ENCODE assay signal across 8 mouse cellular contexts in genomic region chr4:135573251-135573808, GRCm38 (mm10). TPM values are rescaled to one million over a fixed set of nuclear protein-coding genes. Genes with fewer than 3 reads are reported as not detected.
A peak's percentile ranks its signal among the peaks of the same experiment; 100 is the strongest.
DNase-seq lines count a peak whose midpoint lies in the region; ATAC-seq and TF ChIP-seq lines count a peak whose summit lies in the region.

Grhl3 (minus strand) TSS chr4:135573630.

- no peaks in the 10 kb centered on the region for H3K4me1 ChIP-seq in cortical plate, adult 2 months (ENCODE audit: control insufficient read depth, insufficient read depth, low read length)
- H3K4me1 ChIP-seq in heart, postnatal 0 days (ENCODE audit: control insufficient read depth, insufficient read depth) = peaks cover 33% of the 10 kb centered on the region
- peaks cover 33% of the 10 kb centered on the region for H3K4me1 ChIP-seq in stomach, embryonic 15.5 days

- intact Hi-C loops in heart, postnatal 25 days (cut with DNase I) = loop anchor here (5.0 kb wide), 1 partner anchor 56 kb away; no protein-coding TSS in a partner anchor
- intact Hi-C loops in left cerebral cortex, postnatal 10 days (cut with DNase I) = no loop called here

- no peak for ATAC-seq in heart, postnatal 0 days (ENCODE audit: insufficient read depth, low read depth)
- no peak for ATAC-seq in stomach, embryonic 15.5 days (ENCODE audit: insufficient read depth, low FRiP score, low read depth)

- TF ChIP-seq EP300 in heart, postnatal 0 days (IDR thresholded peaks at IDR 0.05; ENCODE audit: low read depth) = no peak

- H3K27ac ChIP-seq in cortical plate, adult 2 months (ENCODE audit: insufficient read depth, low read length) = no peak within 1 kb of the TSS
- H3K27ac ChIP-seq in heart, postnatal 0 days (ENCODE audit: low read depth) = 0 out of 2 replicates have a peak within 1 kb of the TSS, but pooled peaks have one; percentile 18
- H3K27ac ChIP-seq in stomach, embryonic 15.5 days = peak within 1 kb of the TSS; percentile 77

- peak within 1 kb of the TSS; percentile 70 for H3K4me2 ChIP-seq in heart, postnatal 0 days (ENCODE audit: low read depth, low read length)
- H3K4me2 ChIP-seq in stomach, embryonic 15.5 days = peak within 1 kb of the TSS; percentile 74

- 0 out of 2 replicates have a peak, but pooled peaks cover 6% of the 10 kb centered on the region for H3K27me3 ChIP-seq in heart, postnatal 0 days (ENCODE audit: control insufficient read depth, insufficient read depth, low read length)
- peaks cover 30% of the 10 kb centered on the region; the same call in 1 of the 2 replicates for H3K27me3 ChIP-seq in stomach, embryonic 15.5 days (replicated peaks)

- WGBS in heart, postnatal 0 days = 1% methylated on average over 31 of the region's 31 CpGs
- WGBS in stomach, embryonic 15.5 days = 1% methylated on average over 31 of the region's 31 CpGs

- no peak for TF ChIP-seq CTCF in cortical plate, adult 2 months (IDR thresholded peaks at IDR 0.05; ENCODE audit: extremely low read depth, insufficient read depth, low read length)
- TF ChIP-seq CTCF in heart, postnatal 0 days (IDR thresholded peaks at IDR 0.05; ENCODE audit: low read depth) = no peak

- peak within 1 kb of the TSS; percentile 38 for H3K9ac ChIP-seq in heart, postnatal 0 days (replicated peaks; ENCODE audit: low read depth, low read length)
- 0 out of 2 replicates have a peak within 1 kb of the TSS, but pooled peaks have one; percentile 4 for H3K9ac ChIP-seq in stomach, embryonic 15.5 days

- H3K4me3 ChIP-seq in cortical plate, adult 2 months (ENCODE audit: insufficient read depth, low read length) = peak within 1 kb of the TSS; percentile 5
- peak within 1 kb of the TSS; percentile 44 for H3K4me3 ChIP-seq in heart, postnatal 0 days (ENCODE audit: low read depth, low read length)
- H3K4me3 ChIP-seq in stomach, embryonic 15.5 days (replicated peaks) = peak within 1 kb of the TSS; percentile 40

- H3K9me3 ChIP-seq in heart, postnatal 0 days (replicated peaks; ENCODE audit: control insufficient read depth, low read length) = no peaks in the 10 kb centered on the region
- no peaks in the 10 kb centered on the region for H3K9me3 ChIP-seq in stomach, embryonic 15.5 days

- TF ChIP-seq POLR2A in cortical plate, adult 2 months (IDR thresholded peaks at IDR 0.05; ENCODE audit: extremely low read depth, insufficient read depth, low read length) = no peak

- peak; percentile 94 for DNase-seq in heart, adult 11 months
- DNase-seq in heart, postnatal 25 days (ENCODE audit: low spot score) = no peak
- no peak for DNase-seq in heart, postnatal 0 days (ENCODE audit: low spot score)
- DNase-seq in left cerebral cortex, postnatal 10 days (ENCODE audit: extremely low spot score in 1 of 2, low spot score in 2 of 2) = peak; percentile 19 to 45
- peak; percentile 36 to 50 for DNase-seq in lung, postnatal 4 days
- DNase-seq in gastrocnemius, adult 8-10 months (ENCODE audit: low spot score in 2 of 2) = no peak

- no peaks in the 10 kb centered on the region for H3K36me3 ChIP-seq in heart, postnatal 0 days (replicated peaks; ENCODE audit: control insufficient read depth, insufficient read depth, low read length)
- H3K36me3 ChIP-seq in stomach, embryonic 15.5 days = no peaks in the 10 kb centered on the region

RNA-seq across cellular contexts. Expression of gene Grhl3, which starts in this region (rescaled TPM):
- under 1 TPM in 1 of 2 experiments, not detected in 1; 0.11 TPM for total RNA-seq in heart, postnatal 25 days (2021)
- 0.72 and 0.77 TPM in 2 replicates for polyA plus RNA-seq in cortical plate, adult 2 months (2012; rRNA removed)
- 1.8 and 1.9 TPM in 2 replicates for total RNA-seq in heart, postnatal 0 days (2014; rRNA removed; ENCODE audit: low replicate concordance)
- polyA plus RNA-seq in heart, postnatal 0 days (2015; fragmentation: Nextera tagmentation; extraction: Ambion mirVana) = 1.4 and 1.9 TPM in 2 replicates
- under 1 TPM; 0.36 to 0.62 TPM for total RNA-seq in left cerebral cortex, postnatal 10 days (2021)
- polyA plus RNA-seq in stomach, embryonic 15.5 days (2015; fragmentation: Nextera tagmentation; extraction: Ambion mirVana) = 25.9 and 37.0 TPM in 2 replicates
- total RNA-seq in gastrocnemius, adult 8-10 months (2022) = under 1 TPM in 2 of 4 experiments, not detected in 2; 0.15 to 0.16 TPM

Comparison
In these comparisons a context has a peak if more than half of its experiments do, and no peak if none do; other contexts are left out.
1. DNase-seq: peak in heart, adult 11 months (single experiment) and lung, postnatal 4 days (2 of 2); none in heart, postnatal 25 days (single experiment), heart, postnatal 0 days (single experiment) and gastrocnemius, adult 8-10 months (0 of 2).
2. Peak in DNase-seq in left cerebral cortex, postnatal 10 days; RNA of the gene not detected or under 1 TPM.
3. Peak in every context shown above with its lines, with median percentiles within 50 percentile points of each other: H3K4me3 ChIP-seq.